Mouse (Mus musculus): ENCODE data around the gene Gm11983.

Gm11983 gene

GRCm38 (mm10) chr11:6837554-6837953 lies at the start of gene Gm11983:
Gene Gm11983 (minus strand): TSS chr11:6837654.
- DNase-seq (ENCODE audit: low read depth, low spot score), result no peak

GRCm38 (mm10) chr11:6883045-6883444 lies 45.6 kb upstream of the Gm11983 start:
- DNase-seq (ENCODE audit: low read depth, low spot score), result peak; percentile 91

GRCm38 (mm10) chr11:6881614-6882013 lies 44.2 kb upstream of the Gm11983 start:
- DNase-seq (ENCODE audit: low read depth, low spot score), result peak; percentile 66

- DNase-seq (ENCODE audit: low read depth, low spot score), result no peak
These were observed 40.3 kb upstream of the Gm11983 start for GRCm38 (mm10) chr11:6877740-6878139.

- DNase-seq (ENCODE audit: low read depth, low spot score), result no peak
These were observed 33.5 kb upstream of the Gm11983 start for GRCm38 (mm10) chr11:6870947-6871346.

- DNase-seq (ENCODE audit: low read depth, low spot score), result no peak
These were observed 28.1 kb upstream of the Gm11983 start for GRCm38 (mm10) chr11:6865536-6865935.

- DNase-seq (ENCODE audit: low read depth, low spot score), result no peak
These were observed 24.7 kb upstream of the Gm11983 start for GRCm38 (mm10) chr11:6862185-6862584.

GRCm38 (mm10) chr11:6859898-6860858 lies 22.7 kb upstream of the Gm11983 start:
- no peak for DNase-seq (ENCODE audit: low read depth, low spot score)

- no peak for DNase-seq (ENCODE audit: low read depth, low spot score)
These were observed 21.6 kb upstream of the Gm11983 start for GRCm38 (mm10) chr11:6859096-6859495.

GRCm38 (mm10) chr11:6855942-6856341 lies 18.5 kb upstream of the Gm11983 start:
- no peak for DNase-seq (ENCODE audit: low read depth, low spot score)

- DNase-seq (ENCODE audit: low read depth, low spot score), result peak; percentile 60
These were observed 15.9 kb upstream of the Gm11983 start for GRCm38 (mm10) chr11:6853366-6853765.

GRCm38 (mm10) chr11:6843831-6844230 lies 6.4 kb upstream of the Gm11983 start:
- no peak for DNase-seq (ENCODE audit: low read depth, low spot score)

- no peak for DNase-seq (ENCODE audit: low read depth, low spot score)
These were observed 4.7 kb upstream of the Gm11983 start for GRCm38 (mm10) chr11:6842160-6842559.

- peak; percentile 42 for DNase-seq (ENCODE audit: low read depth, low spot score)
These were observed 3.3 kb upstream of the Gm11983 start for GRCm38 (mm10) chr11:6840775-6841174.

- DNase-seq (ENCODE audit: low read depth, low spot score), result no peak
These were observed 2.8 kb downstream of the Gm11983 start for GRCm38 (mm10) chr11:6834636-6835035.

GRCm38 (mm10) chr11:6833731-6834130 lies 3.7 kb downstream of the Gm11983 start:
- no peak for DNase-seq (ENCODE audit: low read depth, low spot score)

GRCm38 (mm10) chr11:6831931-6832330 lies 5.5 kb downstream of the Gm11983 start:
- no peak for DNase-seq (ENCODE audit: low read depth, low spot score)

- no peak for DNase-seq (ENCODE audit: low read depth, low spot score)
These were observed 9.3 kb downstream of the Gm11983 start for GRCm38 (mm10) chr11:6828196-6828595.

- DNase-seq (ENCODE audit: low read depth, low spot score), result no peak
These were observed 11.3 kb downstream of the Gm11983 start for GRCm38 (mm10) chr11:6826157-6826556.

GRCm38 (mm10) chr11:6823176-6823575 lies 14.3 kb downstream of the Gm11983 start:
- no peak for DNase-seq (ENCODE audit: low read depth, low spot score)

- DNase-seq (ENCODE audit: low read depth, low spot score), result no peak
These were observed 23.0 kb downstream of the Gm11983 start for GRCm38 (mm10) chr11:6814486-6814885.

GRCm38 (mm10) chr11:6802879-6803278 lies 34.6 kb downstream of the Gm11983 start:
- peak; percentile 49 for DNase-seq (ENCODE audit: low read depth, low spot score)

- DNase-seq (ENCODE audit: low read depth, low spot score), result no peak
These were observed 46.8 kb downstream of the Gm11983 start for GRCm38 (mm10) chr11:6790690-6791089.

Data from ES-CJ7 (cell line).